Mouse (Mus musculus): ENCODE data around the gene Slc25a12.

The Slc25a12 gene

DNA sequence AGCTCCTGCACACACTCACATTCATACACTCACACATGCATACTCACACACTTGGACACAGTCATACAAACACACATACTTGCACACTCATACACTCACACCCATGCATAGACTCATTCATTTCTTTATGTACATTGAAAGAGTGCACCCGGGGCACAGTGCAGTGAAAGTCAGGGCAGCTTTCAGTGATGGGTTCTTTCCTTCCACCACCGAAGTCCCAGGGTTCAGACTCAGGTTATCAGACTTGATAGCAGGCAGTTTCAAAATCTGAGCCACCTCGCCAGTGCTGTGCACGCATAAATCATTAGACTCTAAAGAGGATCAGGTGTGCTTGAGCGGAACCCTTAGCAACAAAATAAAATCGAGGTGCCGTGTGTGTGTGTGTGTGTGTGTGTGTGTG, 17.4 kb downstream of the Slc25a12 start:
- no peak for DNase-seq (ENCODE audit: low spot score)

DNA sequence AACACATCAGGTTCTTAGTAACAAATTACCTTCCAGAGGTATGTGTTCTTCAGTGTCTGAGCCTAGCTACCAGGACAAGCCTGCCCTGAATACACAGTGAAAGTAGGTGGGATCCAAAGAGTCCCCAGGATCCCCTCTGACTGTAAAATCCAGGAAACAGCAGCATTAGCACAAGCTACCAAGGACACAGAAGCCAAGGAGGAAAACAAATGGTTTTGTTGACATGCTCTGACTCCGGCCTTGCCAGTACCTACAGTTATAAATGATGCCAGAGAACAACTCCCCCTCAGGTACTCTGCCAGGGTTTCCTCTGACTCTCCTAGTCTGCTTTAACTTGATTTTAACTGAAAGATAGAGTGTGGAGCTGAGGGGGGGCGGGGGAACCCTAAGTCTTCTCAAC, 18.0 kb downstream of the Slc25a12 start:
- DNase-seq (ENCODE audit: low spot score): no peak

DNA sequence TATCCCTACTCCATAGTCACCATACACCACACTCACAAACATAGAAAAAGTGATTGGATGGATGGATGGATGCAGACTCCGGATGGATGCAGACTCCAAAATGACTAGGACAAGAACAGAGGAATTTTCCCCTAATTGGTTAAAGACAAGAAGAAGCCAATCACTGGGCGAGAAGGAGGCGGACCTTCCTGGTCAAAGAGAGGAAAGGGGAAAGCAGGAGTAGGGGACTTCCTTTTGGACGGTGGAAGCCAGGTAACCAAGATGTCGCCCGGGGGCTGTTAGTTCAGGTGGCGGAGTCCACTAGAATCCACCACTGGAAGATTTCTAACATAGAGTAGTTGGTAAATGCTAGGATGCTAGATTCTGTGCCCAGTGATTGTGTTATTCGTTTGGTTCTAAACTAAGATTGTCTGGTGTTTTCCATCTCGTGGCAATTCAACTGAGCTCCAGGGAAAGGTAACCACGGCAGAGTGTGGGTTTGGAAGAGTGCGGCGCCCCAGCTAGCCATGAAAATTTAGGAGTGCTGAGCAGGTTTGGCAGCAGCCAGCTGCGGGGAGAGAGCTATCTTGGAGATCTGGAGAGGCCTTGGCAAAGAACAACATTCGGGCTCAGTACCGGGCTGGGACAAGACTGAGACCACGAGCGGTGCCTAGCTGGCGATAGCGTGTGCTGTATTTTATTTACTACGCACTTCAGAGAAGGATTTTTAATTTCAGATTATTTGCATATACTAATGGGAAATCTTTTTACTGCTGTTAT, 19.6 kb downstream of the Slc25a12 start:
- no peak for DNase-seq (ENCODE audit: low spot score)

DNA sequence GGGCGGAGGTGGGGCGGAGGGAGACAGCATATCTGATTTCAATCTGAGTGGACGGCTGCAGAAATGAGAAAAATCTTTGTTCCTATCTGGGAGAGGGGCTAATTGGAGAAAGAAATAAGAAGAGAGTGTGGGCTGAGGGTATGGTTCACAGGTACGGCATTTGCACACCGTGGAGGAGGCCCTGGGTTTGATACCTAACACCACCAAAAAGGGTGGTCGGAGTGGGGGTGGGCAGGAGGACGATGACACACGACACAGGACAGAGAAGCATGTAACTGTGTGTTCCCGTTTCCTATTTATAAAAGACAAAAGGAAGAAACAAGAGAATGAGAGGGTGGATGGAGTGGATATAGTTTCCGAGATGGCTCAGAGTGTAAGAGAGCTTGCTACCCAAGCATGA, 20.4 kb downstream of the Slc25a12 start:
- DNase-seq (ENCODE audit: low spot score): no peak

DNA sequence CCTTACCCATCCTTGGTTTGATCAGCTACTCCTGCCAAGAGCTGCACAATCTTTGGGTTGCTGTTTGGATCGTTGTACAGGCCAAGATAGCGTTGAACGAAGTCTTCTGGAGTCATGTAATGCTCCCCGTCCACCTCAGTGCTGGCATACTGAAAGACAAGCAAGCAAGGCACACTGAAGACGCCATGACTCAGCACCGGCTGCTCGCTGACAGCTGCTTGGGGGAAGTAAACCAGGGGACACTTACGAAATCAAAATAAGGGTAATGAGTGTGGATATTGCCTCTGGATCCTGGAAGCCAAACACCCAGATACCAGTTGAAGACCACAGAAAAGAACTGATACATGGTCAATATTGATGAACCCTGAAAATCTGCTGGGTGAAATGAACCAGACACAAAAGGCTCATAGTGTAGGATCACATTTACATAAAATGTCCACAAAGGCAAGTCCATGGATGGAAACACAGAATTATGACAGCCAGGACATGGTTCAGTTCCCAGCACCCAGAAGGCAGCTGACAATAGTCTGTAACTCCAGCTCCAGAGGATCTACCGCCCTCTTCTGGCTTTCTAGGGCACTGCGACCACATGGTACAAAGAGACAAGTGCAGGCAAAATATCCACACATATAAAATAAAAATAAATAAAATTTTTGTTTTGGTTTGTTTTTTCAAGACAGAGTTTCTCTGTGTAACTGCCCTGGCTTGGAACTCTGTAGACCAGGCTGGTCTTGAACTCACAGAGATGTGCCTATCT, 23.5 kb downstream of the Slc25a12 start:
- DNase-seq (ENCODE audit: low spot score): no peak

DNA sequence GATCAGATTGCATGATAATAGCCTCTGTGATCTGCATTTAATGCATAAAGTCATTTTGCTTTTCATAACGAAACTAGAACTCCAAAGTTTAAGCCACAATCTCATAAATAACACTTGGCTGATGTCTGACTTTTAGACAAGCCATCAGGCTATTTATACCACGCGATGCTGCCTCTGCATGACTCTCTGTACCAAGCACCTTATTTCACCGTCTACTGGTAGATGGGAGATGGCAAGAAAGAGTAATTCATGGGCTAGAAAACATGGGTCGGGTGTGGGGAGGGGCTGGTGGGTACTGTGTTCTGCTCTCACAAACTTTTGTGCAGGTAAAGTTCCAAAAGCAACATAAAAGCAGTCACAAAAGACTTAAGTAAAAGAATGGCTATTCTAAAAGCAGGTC, 27.4 kb downstream of the Slc25a12 start:
- DNase-seq (ENCODE audit: low spot score): no peak

DNA sequence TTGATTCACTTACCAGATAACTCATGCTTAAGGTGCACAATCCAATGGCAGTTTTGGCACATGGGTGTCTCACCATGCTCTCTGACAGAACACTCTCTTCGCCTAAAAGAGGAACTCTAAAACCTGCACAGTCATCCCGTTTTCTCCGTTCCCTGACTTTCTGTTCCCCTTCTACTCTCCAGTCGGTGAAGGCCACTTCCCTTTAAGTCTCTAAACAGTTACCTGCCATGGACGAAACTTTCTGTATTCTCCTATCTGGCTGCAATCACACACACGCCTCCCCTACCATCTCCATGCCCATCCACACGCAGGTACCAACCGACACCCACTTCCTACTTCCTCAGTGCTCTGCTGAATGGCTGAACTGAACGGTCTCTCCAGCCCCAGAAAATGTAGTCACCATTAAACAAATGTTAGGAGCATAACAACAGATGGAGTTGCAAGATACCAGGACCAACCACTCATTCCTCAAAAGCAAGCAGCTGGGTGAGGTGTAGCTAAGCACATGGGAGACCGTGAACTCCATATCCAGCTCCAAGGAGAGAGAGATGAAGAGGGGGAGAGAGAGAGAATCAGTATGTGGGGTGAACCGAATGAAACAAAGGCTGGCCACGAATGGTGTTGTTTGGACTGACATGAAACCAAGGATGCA, 29.3 kb downstream of the Slc25a12 start:
- DNase-seq (ENCODE audit: low spot score): no peak

DNA sequence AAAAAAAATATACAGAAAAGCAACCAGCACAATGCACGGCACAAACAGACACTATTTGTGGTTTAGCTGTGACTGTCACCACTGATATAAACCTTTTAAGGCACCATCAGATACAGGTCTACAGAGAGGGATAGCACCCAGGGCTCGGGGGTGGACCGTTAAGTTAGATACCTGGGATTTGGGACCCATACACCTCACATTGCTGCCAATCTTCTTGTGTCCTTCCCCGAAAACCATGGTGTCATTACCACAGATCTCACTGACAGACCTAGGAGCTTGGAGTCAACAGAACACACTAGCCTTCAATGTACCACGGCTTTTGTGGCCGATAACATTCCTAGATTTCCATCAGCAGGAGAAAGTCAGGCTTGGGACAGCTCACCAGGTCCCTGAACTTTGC, 30.9 kb downstream of the Slc25a12 start:
- DNase-seq (ENCODE audit: low spot score): no peak

DNA sequence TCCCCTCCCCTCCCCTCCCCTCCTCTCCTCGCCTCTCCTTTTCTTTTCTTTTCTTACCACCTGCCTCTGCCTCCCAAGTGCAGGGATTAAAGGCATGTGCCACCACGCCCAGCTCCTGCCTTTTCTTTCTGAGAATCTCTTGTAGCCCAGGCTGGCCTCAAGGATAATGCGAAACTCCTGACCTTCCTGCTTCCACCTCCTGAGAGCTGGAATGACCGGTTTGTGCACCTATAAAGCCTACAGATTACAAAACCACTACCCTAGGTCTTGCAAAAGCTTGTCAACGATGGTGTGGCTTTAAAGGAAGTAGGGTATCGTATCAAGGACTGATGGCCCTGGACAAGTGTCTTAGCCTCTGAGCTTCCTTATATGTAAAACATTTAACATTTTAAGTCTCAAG, 31.3 kb downstream of the Slc25a12 start:
- no peak for DNase-seq (ENCODE audit: low spot score)

DNA sequence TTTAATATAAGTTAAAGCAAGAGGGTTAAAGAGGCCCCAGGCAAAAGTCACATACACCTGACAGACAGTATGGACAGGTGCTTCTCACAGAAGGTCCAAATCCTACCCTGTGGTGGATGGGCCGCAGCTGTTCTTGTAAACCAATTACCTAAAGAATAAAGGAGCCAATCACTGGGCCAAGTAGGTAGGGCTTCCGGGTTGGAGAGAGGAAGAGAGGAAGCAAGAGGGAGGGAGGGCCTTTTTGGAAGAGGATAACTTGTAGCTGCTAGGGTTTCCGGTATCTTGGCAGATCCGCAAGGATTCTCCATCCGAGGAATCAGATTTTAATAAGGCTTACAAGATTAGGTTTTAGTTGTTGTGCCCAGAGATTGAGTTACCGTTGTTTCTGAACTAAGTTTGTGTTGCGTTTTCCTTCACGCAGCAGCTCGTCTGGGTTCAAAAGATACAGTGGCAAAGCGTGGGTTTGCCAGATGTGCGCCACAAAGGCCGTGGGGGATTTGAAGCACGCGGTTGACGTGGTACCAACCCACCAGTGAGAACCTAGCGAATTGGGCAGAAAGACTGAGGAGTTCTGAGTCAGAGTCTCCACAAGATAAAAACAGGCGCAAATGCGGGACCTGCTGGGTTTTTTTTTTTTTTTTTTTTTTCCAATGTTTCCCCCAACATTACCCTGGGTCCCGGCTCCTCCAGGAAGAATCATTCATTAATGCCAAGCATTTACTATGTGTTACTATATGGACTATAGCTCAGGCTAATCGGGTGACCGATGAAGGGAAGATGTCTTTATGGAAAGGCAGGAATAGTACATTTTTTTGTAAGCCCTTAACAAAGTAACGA, 33.3 kb downstream of the Slc25a12 start:
- no peak for DNase-seq (ENCODE audit: low spot score)

DNA sequence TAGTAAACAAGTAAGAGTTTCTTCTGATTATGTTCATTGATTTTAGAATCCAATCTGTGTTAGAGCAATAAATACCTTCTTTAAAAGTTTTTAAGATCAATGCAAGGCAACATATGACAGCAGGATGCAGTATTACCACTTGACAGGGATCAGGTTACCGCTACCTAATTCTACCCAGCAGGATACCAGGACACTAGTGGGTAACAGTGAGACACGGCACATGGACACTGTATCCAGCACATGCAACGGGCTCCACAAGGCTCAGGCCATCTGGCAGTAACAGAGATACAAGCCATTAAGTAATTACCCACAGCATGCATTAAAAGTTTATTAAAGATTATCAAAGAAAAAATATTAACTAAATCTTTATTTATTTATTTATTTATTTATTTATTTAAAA, 37.8 kb downstream of the Slc25a12 start:
- DNase-seq (ENCODE audit: low spot score): no peak

DNA sequence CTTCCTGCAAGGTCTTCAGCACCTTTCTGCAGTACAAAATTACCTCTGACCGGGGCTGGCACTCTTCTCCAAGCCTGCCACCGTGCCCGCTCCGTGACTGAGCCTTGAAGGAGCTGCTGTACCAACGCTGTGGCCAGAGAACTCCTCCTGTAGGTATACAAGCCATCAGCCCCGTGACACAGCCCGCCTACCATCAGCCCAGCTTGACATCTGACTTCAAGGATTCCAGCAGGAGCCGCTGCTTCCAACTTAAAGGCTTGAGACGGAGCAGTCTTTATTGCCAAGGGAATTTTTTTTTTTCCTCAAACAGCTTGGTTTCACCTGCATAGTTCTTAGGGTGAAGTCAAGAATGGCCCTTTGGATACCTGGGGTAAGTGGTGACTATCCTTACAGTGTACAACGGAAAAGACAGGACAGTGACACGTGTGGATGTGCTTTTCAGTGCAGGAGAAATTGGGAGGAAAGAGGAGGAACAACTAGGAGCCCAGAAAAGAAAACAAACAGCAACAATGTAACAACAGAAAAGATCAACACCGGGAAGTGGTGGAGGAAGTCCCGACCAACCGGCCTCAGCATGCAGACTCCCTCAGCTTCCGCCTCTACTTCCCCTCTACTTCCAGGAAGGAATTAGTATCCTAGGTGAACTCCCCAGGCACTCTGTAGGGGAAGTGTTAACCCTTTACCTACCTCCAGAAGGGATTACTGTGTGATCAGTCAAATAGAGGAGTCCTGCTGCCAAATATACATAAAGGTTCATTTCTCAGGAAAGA, 39.0 kb downstream of the Slc25a12 start:
- no peak for DNase-seq (ENCODE audit: low spot score)

DNA sequence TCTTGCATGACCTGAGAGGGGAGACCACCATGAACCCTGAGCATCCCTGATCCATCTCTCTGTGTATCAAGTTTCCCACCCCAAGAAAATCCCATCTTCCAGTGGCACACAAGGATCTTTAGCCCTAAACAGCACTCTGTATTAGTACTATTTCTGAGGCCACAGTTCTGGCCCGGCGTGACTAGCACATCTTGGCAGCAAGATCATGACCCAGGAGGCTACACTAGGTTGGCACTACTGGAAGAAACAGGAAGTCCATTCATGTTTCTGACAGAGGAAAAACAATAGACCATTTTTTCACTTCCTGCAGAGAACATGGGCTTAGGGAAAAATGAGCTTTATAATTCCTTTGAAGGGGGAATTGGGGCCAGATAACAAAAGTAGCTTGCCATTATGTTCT, 39.8 kb downstream of the Slc25a12 start:
- DNase-seq (ENCODE audit: low spot score): no peak

DNA sequence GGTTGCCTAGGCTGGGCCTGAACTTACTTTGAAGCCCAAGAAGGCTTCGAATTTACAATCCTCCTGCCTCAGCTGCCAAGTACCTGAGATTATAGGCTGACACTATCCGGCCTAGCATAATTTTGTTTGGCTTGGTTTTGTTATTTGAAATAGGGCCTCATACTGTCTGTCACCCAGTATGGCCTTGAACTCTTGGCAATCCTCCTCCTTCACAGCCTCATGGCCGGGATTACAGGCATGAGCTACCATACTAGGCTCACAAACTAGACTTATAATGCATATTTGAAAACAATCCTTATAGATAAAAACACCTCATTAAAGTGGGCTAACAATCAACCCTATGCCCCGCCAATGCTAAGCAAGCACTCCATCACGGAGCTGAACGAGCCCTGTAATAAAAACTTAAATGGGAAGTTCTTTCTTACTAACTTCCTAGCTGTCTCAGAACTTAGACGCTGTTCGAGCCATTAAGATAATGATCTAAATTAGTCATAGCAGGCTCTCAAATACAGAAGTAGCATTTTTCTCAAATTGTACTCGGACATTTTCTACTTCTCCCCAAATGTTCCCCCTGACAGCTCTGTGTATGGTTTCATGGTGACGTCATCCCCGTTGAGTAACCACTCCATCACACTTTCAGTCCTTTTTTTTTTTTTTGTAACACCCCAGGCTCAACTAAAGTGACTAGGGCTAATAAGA, 40.6 kb downstream of the Slc25a12 start:
- no peak for DNase-seq (ENCODE audit: low spot score)

DNA sequence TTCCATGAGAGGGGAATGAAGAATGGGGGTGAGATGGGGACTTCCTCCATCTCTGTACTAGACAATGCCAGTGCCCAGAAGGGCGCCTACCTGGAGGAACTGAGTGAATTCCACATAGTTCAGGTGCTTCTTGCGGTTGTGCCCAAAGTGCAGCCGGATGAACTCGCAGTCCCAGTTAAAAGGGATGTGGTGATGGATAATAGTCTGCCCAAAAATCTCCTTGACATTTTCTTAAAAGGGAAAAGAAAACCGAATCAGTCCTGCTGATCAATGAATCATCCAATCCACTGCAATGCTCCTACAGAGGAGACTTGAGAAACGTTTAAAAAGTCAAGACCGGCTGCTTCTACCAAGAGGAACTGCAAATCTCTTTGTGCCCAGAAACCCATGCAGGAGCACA, 43.7 kb downstream of the Slc25a12 start:
- no peak for DNase-seq (ENCODE audit: low spot score)

DNA sequence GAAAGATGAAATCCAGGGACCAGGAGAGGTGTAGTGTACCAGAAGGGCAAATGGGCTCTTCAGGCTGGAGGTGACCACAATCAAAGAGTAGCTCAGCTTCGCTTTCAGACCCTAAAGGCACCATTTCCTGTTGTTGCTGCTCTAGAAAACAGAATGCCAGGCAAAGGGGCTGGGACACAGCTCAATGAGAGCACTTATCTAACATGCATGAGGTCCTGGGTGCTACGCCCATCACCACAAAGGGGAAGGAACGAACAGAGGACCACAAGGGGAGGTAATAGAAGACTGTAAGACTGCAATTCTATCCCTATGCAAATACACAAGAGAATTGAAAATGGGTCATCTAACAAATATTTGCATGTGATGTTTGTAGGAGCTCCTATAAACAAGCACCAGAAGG, 46.1 kb downstream of the Slc25a12 start:
- no peak for DNase-seq (ENCODE audit: low spot score)

DNA sequence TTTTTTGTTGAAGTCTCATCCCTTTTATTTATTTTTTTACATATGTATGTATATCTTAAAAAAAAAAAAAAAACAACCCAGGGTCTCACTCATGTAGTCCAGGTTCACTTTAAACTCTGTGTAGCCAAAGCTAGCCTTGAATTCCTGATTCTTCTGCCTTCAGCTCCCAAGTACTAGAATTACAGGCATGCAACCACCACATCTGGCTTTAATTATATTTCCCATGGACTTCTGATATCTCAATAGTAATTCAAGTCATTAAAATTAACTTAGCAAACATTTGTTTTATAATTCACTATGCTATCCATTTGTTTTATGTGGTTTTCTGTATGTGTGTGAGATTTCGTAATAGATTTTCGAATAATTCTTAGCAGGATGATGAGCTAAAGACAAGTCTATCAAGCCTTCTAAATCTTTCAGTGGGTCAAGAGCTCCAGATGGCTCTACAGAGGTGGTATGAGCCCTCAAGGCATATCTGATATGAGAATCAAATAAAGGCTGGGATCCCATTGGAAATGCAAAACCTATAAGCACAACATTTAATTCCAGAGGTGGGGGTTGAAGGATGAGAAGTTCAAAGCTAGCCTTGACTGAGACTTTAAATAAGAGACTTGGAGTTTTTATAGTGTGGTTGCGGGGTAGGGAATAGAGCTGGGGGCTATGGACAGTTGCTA, 51.3 kb downstream of the Slc25a12 start:
- no peak for DNase-seq (ENCODE audit: low spot score)

DNA sequence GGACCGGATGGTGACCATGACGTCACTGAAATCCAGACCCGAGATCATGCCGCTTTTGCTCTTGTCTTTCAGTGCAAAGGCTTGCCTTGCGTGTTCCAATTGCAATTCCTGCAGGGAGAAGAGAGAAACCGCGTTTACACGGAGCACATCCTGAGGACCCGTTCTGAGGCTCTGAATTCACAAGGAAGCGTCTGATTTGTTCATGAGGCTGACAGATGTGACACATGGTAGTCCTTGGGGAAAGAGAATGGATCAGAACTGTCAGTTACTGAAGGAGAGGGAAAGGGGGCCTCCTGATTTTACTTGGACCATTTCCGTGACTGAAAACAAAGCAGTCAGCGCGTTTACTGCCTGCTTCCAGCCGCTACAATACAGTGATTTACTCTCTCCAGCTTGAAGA, 52.5 kb downstream of the Slc25a12 start:
- DNase-seq (ENCODE audit: low spot score): peak; percentile 44

DNA sequence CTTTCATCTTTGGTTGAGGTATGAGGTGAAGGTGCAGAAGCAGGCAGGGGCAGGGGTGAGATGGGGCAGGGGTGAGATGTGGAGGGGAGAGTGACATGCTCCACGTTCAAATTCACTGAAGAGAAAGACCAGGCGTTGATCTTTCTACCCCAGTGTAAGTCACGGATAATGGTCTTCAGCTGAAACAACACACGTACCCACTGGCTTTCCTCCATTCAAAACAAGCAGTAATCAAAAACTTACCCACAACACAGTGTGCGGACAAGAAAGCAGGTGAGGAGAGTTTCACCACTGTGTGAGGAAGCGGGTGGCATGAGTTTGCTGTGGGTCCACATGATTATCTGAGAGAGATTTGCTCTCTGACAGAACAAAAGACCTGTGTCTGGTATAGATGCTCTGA, 53.5 kb downstream of the Slc25a12 start:
- DNase-seq (ENCODE audit: low spot score): peak; percentile 71

DNA sequence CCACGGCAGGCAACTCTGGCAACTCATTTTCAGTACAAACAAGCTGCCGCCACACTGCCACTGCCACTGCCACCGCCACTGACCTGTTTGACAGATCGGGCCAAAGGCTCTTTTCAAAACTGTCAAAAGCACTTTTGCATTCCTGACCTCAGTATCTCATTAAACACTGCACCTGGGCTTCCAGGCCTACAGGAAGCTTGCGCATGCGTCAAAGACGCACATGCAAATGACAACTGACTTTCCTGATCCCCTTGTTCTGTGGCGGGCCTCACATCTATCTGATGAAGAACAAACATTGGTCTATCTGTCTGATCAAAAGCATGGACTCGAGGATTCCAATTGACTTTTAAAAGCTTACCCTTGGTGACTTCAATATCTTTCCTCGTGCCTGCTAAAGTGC, 55.5 kb downstream of the Slc25a12 start:
- DNase-seq (ENCODE audit: low spot score): peak; percentile 28

All from embryo, embryonic 10 days (tissue).